Mouse (Mus musculus): Measurements from ENCODE around the gene Avpr2. TPM values are rescaled to one million over a fixed set of nuclear protein-coding genes. Genes with fewer than 3 reads are reported as not detected.

The Avpr2 gene
- total RNA-seq, 2 experiments from 2014 or later: not detected

GRCm38 (mm10) chrX:73914827-73915703, 23.2 kb downstream of the Avpr2 start:
- peak; percentile 80 to 89 for DNase-seq (ENCODE audit: low spot score in 2 of 2)

GRCm38 (mm10) chrX:73916945-73917344, 25.0 kb downstream of the Avpr2 start:
- no peak for DNase-seq (ENCODE audit: low spot score in 2 of 2)

GRCm38 (mm10) chrX:73918631-73919030, 26.7 kb downstream of the Avpr2 start:
- no peak for DNase-seq (ENCODE audit: low spot score in 2 of 2)

- DNase-seq (ENCODE audit: low spot score in 2 of 2): no peak
Observed at GRCm38 (mm10) chrX:73921285-73921822, 29.5 kb downstream of the Avpr2 start.

GRCm38 (mm10) chrX:73921823-73922549, 30.1 kb downstream of the Avpr2 start, which contains the start of the genes Arhgap4 and Naa10:
Gene Arhgap4, minus strand, starts transcription at chrX:73921870.
Gene Naa10, minus strand, starts transcription at chrX:73921944.
- peak; percentile 77 to 88 for DNase-seq (ENCODE audit: low spot score in 2 of 2)

- DNase-seq (ENCODE audit: low spot score in 2 of 2): no peak
Observed at GRCm38 (mm10) chrX:73922550-73922882, 30.6 kb downstream of the Avpr2 start.

- no peak for DNase-seq (ENCODE audit: low spot score in 2 of 2)
Observed at GRCm38 (mm10) chrX:73930402-73931062, 38.6 kb downstream of the Avpr2 start, which contains the start of gene Renbp. Gene Renbp, minus strand, starts transcription at chrX:73930850.

GRCm38 (mm10) chrX:73931871-73932270, 40.0 kb downstream of the Avpr2 start:
- DNase-seq (ENCODE audit: low spot score in 2 of 2): no peak

GRCm38 (mm10) chrX:73941860-73942259, 50.0 kb downstream of the Avpr2 start:
- no peak for DNase-seq (ENCODE audit: low spot score in 2 of 2)

GRCm38 (mm10) chrX:73942294-73942693, 50.4 kb downstream of the Avpr2 start:
- no peak for DNase-seq (ENCODE audit: low spot score in 2 of 2)

Other genes with a start within 250 kb of the Avpr2 start
- 100 to 1,000 TPM; 108 to 118 TPM for gene Pnck, start 232.0 kb upstream of the Avpr2 start, total RNA-seq (2021)
- gene Slc6a8, start 219.0 kb upstream of the Avpr2 start, total RNA-seq (2021): 100 to 1,000 TPM in 1 of 2 experiments, 10 to 100 TPM in 1; 93.6 to 111 TPM
- gene Bcap31, start 175.9 kb upstream of the Avpr2 start, total RNA-seq (2021): 10 to 100 TPM; 69.6 to 70.9 TPM
- 10 to 100 TPM; 15.7 to 16.1 TPM for gene Abcd1, start 175.5 kb upstream of the Avpr2 start, total RNA-seq (2021)
- gene Plxnb3, start 135.0 kb upstream of the Avpr2 start, total RNA-seq (2021): 10 to 100 TPM; 21.9 to 23.5 TPM
- 1 to 10 TPM; 7.0 to 7.8 TPM for gene Srpk3, start 117.7 kb upstream of the Avpr2 start, total RNA-seq (2021)
- gene Idh3g, start 105.2 kb upstream of the Avpr2 start, total RNA-seq (2021): 100 to 1,000 TPM; 166 TPM
- gene Ssr4, start 105.1 kb upstream of the Avpr2 start, total RNA-seq (2021): 100 to 1,000 TPM; 100 to 103 TPM
- 100 to 1,000 TPM in 1 of 2 experiments, 10 to 100 TPM in 1; 94.8 to 104 TPM for gene Pdzd4, start 67.1 kb upstream of the Avpr2 start, total RNA-seq (2021)
- gene L1cam, start 4.0 kb downstream of the Avpr2 start, total RNA-seq (2021): 100 to 1,000 TPM; 213 to 217 TPM
- 1 to 10 TPM; 4.1 to 5.0 TPM for gene Arhgap4, start 29.8 kb downstream of the Avpr2 start, total RNA-seq (2021)
- 10 to 100 TPM; 62.8 to 70.1 TPM for gene Naa10, start 29.8 kb downstream of the Avpr2 start, total RNA-seq (2021)
- gene Renbp, start 38.7 kb downstream of the Avpr2 start, total RNA-seq (2021): 1 to 10 TPM; 5.5 to 6.3 TPM
- 10 to 100 TPM; 72.6 to 76.3 TPM for gene Hcfc1, start 74.3 kb downstream of the Avpr2 start, total RNA-seq (2021)
- 10 to 100 TPM; 47.6 to 56.5 TPM for gene Irak1, start 131.8 kb downstream of the Avpr2 start, total RNA-seq (2021)
- not detected for gene Opn1mw, start 235.4 kb downstream of the Avpr2 start, total RNA-seq (2021)
- gene Mecp2, start 243.3 kb downstream of the Avpr2 start, total RNA-seq (2021): 10 to 100 TPM; 75.0 to 77.6 TPM

Measured in layer of hippocampus, postnatal 14 days (tissue).